Mouse (Mus musculus) heart, adult 18-20 months (tissue): ENCODE measurements around the gene C2cd5. TPM values are rescaled to one million over a fixed set of nuclear protein-coding genes. Genes with fewer than 3 reads are reported as not detected.
A peak's percentile ranks its signal among the peaks of the same experiment; 100 is the strongest.
"Not testable (repeated sequence)": the region's sequence is repeated elsewhere in the genome, so short reads cannot be mapped to it uniquely, and the experiment has no call there.

Experiments used
- DNase-seq, 2 experiments: peaks; one replicate each; pipeline ENCODE4 v3.0.0; 2021 to 2022; ENCODE audit warnings: mixed read lengths in 1 of 2
- total RNA-seq, 2 experiments: library from RNA; stranded (reverse); gene quantifications; 2 replicates each; pipeline ENCODE4 v1.2.3; 2021

Gene C2cd5
- total RNA-seq, 2 experiments from 2014 or later = 11.0 to 14.5 TPM

GRCm38 (mm10) chr6:143020647-143021046 lies 79.3 kb downstream of the C2cd5 start:
- peak in 1 of 2 experiments; percentile 10 for DNase-seq

DNA sequence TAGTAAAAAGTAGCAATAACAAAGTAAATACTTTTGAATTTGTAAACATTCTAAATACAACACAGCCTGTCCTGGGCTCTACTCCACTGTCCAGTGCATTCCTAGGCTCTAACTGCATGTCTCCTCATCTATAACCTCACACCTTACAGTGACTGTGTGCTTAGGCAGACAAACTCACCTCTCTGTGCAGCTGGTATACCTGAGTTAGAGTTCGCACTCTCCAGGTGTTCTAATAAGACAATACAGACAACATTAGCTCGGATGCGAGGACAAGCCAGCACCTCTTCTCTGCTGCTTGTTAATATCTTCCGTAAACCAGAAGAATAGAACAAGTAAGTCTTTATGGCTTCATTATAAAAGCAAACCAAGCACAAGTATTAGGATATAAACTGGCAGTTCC lies 79.8 kb downstream of the C2cd5 start:
- DNase-seq = no peak

- no peak for DNase-seq
Measured at GRCm38 (mm10) chr6:143012513-143013215, 87.3 kb downstream of the C2cd5 start.

- no peak for DNase-seq
Measured at GRCm38 (mm10) chr6:143008865-143009264, 91.1 kb downstream of the C2cd5 start.

GRCm38 (mm10) chr6:143005209-143005608 lies 94.7 kb downstream of the C2cd5 start:
- not testable (repeated sequence) for DNase-seq

DNA sequence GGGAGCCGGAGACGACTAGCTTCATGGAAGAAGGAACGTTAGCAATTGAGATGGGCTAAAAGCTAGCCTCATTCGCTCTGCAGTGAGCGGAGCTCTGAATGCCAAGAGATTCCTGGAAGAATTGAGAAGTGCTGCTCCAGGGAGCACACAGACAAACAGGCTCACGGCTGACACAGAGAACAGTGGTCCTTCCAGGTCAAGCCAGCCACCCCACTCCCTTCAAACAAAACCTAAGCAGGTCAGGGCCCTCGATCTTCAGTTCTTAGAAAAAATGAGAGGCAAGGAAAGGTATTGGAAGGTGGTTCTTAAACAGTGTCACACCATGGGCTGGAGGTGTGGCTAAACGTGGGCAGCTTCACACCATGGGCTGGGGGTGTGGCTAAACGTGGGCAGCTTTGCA lies 95.1 kb downstream of the C2cd5 start:
- no peak for DNase-seq

- peak; percentile 30 to 45 for DNase-seq
Measured at GRCm38 (mm10) chr6:142998221-142998999, 101.5 kb downstream of the C2cd5 start.

DNA sequence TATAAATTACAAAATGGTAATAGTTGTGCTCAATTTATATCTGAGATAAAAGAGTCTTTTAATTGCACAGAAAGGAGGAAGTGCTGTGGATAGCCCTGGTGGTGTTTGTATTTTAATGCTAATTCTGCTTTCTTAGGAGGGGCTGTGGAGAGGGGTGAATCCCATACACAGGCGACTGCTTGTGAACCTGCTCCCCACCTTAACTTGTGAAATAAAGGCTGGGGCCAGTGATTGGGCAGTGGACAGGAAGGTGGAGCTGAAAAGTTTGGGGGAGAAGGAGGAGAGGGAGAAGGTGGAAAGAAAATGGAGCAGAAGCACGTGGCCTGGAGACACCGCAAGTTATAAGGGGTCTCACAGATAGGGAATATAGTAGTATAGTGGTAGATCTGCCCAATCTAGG lies 103.1 kb downstream of the C2cd5 start:
- DNase-seq = no peak

GRCm38 (mm10) chr6:142995567-142995966 lies 104.4 kb downstream of the C2cd5 start:
- peak; percentile 41 to 54 for DNase-seq

GRCm38 (mm10) chr6:142994821-142995220 lies 105.1 kb downstream of the C2cd5 start:
- DNase-seq = no peak

GRCm38 (mm10) chr6:142993705-142994698 lies 105.9 kb downstream of the C2cd5 start:
- DNase-seq = no peak

GRCm38 (mm10) chr6:142992971-142993370 lies 107.0 kb downstream of the C2cd5 start:
- DNase-seq = no peak

DNA sequence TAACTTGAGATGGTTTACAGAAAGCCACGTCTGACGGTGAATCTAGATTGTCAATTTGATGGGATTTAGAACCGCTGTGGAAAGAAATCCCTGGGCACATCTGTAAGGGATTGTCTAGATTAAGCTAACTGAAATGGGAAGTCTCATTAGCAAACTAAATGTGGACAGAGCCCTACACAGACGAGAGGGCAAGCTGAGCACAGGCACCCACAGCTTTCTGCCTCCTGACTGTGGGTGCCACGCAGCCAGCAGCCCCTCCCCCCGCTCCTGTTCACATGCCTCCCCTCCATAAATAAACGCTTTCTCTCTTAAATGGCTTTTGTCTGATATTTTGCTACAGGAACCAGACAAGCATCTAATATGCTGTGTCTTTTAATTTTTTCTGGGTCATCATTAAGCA lies 107.8 kb downstream of the C2cd5 start:
- no peak for DNase-seq

DNA sequence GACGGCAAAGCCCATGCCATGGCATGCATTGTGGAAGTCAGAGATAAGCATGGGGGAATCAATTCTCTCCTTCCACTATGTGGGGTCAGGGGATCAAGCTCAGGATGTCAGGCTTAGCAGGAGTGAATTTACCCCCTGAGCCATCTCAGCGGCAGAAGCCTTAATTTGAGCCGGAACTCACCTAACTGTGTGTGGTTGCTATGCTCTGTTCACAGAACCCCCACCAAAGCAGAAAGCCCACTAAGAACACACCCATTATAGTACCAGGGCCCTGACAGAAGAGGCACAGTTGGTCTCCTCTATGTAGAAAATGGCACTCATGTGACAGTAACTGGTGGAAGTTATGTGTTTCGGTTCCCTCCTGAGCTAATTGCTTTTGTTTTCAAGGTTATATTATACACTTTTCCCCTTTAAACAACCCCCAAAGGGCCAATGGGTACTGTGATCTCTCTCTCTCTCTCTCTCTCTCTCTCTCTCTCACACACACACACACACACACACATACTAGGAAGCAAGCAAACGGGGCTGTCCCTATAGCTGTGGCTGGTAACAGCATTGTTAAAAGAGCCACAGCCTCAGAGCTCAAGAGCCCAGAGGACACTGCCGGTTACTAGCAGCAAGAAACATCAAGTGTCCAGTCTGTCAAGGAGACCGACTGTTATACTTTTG lies 108.4 kb downstream of the C2cd5 start:
- no peak for DNase-seq

DNA sequence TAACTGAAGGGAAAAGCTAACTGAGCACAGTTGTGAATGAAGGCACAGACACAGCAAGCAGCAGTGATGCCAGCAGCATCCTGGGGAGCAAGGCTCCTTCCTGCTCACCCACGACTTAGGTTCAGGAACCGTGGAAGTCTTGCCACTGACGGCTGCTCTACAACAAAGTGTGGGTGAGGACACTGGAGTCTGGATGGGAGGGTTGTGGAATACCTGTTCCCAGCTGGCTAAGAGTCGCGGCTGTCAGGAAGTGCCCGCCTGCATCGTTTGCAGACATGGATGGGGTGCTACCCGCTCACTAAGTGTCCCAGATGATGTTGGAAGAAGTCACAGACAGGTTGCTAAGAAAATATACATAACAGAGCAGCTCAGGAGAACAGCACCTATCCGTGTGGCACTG lies 109.4 kb downstream of the C2cd5 start:
- no peak for DNase-seq

DNA sequence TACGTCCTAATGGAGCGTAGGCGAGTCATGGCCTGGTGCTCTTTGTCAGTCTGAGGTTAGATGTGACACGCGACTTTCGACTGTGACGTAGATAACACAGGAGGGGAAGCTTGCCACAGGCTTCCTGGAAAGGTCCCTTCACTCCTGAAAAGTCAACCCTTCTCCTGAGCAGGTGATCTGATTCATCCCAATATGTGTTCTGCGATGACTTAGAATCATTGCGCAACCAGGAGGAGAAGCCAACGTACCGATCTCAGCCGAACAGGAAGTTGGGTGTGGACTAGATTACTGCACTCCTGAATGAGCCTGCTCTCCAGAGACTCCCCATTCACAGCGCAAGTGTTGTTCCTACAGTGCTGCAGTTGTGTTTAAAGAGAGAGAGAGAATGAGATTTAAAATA lies 110.4 kb downstream of the C2cd5 start:
- peak; percentile 13 to 40 for DNase-seq

GRCm38 (mm10) chr6:142988753-142989152 lies 111.2 kb downstream of the C2cd5 start:
- DNase-seq = peak; percentile 48 to 78

- DNase-seq = no peak
Measured at GRCm38 (mm10) chr6:142988231-142988630, 111.7 kb downstream of the C2cd5 start.

DNA sequence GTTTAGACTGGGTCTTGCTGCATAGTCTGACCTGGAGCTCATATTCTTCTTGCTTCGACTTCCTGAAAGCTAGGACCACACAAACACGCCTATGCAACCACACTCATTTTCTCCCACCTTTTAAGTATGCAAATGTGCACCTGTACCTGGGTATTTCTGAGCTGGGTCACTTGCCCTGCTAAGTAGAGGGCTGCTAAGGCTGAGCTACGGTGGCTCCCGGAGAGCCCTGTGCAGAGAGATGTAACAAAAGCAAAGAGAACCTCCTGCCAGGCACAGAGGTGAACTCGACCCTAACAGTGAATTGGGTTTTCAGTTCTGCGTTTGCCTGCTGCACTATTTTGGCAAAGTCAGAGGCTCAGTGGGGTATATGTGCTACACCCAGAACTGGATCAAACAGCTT lies 112.3 kb downstream of the C2cd5 start:
- DNase-seq = no peak

- DNase-seq = not testable (repeated sequence)
Measured at GRCm38 (mm10) chr6:142986706-142987105, 113.2 kb downstream of the C2cd5 start.

DNA sequence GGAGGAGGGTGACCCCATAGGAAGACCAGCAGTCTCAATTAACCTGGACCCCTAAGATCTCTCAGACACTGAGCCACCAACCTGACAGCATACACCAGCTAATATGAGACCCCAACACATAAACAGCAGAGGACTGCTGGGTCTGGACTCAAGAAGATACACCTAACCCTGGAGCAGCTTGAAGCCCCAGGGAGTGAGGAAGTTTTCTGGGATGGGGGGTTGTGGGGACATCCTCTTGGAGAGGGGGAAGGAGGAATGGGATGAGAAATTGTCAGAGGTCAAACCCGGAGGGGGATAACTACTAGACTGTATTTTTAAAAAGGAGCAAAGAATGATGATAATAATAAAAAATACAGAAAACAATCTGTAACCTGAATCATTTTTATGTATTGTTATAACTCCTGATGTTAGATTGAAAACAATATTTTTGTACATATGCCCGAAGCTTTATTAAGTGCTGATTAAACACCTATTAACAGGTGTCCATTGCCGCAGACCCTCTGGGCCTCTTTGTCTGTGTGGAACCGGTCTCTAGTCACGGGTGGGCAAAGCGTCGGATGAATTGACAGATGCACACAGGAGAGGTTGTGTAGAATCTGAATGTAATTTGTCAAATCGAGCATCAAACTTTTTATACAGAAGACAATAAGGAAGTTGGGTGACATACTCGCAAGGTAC lies 114.2 kb downstream of the C2cd5 start:
- not testable (repeated sequence) for DNase-seq
